Mouse (Mus musculus) hindbrain, embryonic 16.5 days (tissue): ENCODE measurements around the gene Sspo. TPM values are rescaled to one million over a fixed set of nuclear protein-coding genes. Genes with fewer than 3 reads are reported as not detected.
A peak's percentile ranks its signal among the peaks of the same experiment; 100 is the strongest.

Experiments
- ATAC-seq: fragments of 200-750 bp; cut with Nextera tagmentation; 2 replicates; pipeline ENCODE4 v1.8.0; 2017; ENCODE audit warnings: moderate TSS enrichment, moderate library complexity
- H3K27ac ChIP-seq: fragments of 300-500 bp; sonication (generic); 2 replicates; pipeline ENCODE4 v1.5.1; 2014; ENCODE audit warnings: low read depth, mild to moderate bottlenecking, control low read depth, low read length, moderate library complexity
- H3K27me3 ChIP-seq: fragments of 300-500 bp; sonication (generic); replicated peaks from 2 replicates; pipeline ENCODE4 v1.6.1; 2014; ENCODE audit warnings: low read length; ENCODE audit not compliant: control insufficient read depth, insufficient read depth
- H3K36me3 ChIP-seq: fragments of 300-500 bp; sonication (generic); 2 replicates; pipeline ENCODE4 v1.6.1; 2014; ENCODE audit warnings: mild to moderate bottlenecking, low read length, moderate library complexity, mixed read lengths; ENCODE audit not compliant: control insufficient read depth, insufficient read depth
- H3K4me1 ChIP-seq: fragments of 300-500 bp; sonication (generic); 2 replicates; pipeline ENCODE4 v1.6.1; 2014; ENCODE audit warnings: low read depth, low read length; ENCODE audit not compliant: control insufficient read depth, insufficient read depth
- H3K4me2 ChIP-seq: fragments of 300-500 bp; sonication (generic); 2 replicates; pipeline ENCODE4 v1.6.1; 2014; ENCODE audit warnings: mild to moderate bottlenecking, low read length, control low read depth, moderate library complexity
- H3K4me3 ChIP-seq: fragments of 300-500 bp; sonication (generic); 2 replicates; pipeline ENCODE4 v1.5.1; 2014; ENCODE audit warnings: mild to moderate bottlenecking, low read length, control low read depth, moderate library complexity
- H3K9ac ChIP-seq: fragments of 300-500 bp; sonication (generic); 2 replicates; pipeline ENCODE4 v1.6.1; 2014; ENCODE audit warnings: low read depth, mild to moderate bottlenecking, control low read depth, low read length, moderate library complexity
- H3K9me3 ChIP-seq: fragments of 300-500 bp; sonication (generic); 2 replicates; pipeline ENCODE4 v1.6.1; 2014; ENCODE audit warnings: mild to moderate bottlenecking, low read length, moderate library complexity; ENCODE audit not compliant: control insufficient read depth
- WGBS: fragments of 180-500 bp; shearing (Covaris S2); extraction: QIAGEN DNeasy Blood & Tissue Kit; methylation state at CpG from one replicate; pipeline ENCODE4 v1.1.7; 2014; 5-methylcytosine and 5-hydroxymethylcytosine counted together
- polyA plus RNA-seq: library from polyadenylated mRNA; unstranded; fragments of >200 nt; fragmentation: Nextera tagmentation; extraction: Ambion mirVana; gene quantifications from 2 replicates; pipeline ENCODE4 v1.2.1, GENCODE M21; 2015

The Sspo gene
- polyA plus RNA-seq, 1 experiment from 2014 or later = 0.29 TPM

- Histone ChIP-seq H3K4me2 (no peak overlapping the region), H3K27me3 (no peaks in the 10 kb centered on the region), H3K4me3 (no peak overlapping the region), H3K9ac (no peak overlapping the region), H3K27ac (no peak overlapping the region), H3K4me1 (no peaks in the 10 kb centered on the region), H3K9me3 (no peaks in the 10 kb centered on the region), H3K36me3 (peaks cover 56% of the 10 kb centered on the region)
- ATAC-seq = no peak
- WGBS = 82% methylated on average over 1 of the region's 1 CpGs
Observed at GRCm38 (mm10) chr6:48414886-48415285, 33.1 kb upstream of the Sspo start.

DNA sequence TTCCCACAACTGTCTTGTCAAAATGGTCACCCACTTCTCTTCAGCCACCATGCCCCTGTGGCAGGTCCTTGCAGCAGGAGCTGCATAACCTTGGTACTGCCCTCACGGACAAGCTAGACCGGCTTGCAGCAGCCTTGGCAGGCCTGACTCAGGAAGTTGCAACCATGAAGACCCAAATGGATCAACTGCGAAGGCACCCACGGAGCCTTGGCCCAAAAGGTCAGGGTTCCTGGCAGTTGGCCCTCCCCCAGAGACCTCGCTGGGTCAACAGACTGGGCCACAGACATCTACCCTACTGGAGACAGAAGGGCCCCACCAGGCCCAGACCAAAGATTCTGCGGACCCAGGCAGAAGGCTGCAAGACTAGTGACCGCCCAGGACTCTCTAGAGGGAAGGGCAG, 32.4 kb upstream of the Sspo start:
- Histone ChIP-seq H3K4me2 (no peak overlapping the region), H3K27ac (no peak overlapping the region), H3K9me3 (no peaks in the 10 kb centered on the region), H3K36me3 (peaks cover 48% of the 10 kb centered on the region), H3K9ac (no peak overlapping the region), H3K4me1 (no peaks in the 10 kb centered on the region), H3K27me3 (no peaks in the 10 kb centered on the region), H3K4me3 (no peak overlapping the region)
- ATAC-seq = no peak
- 96% methylated on average over 7 of the region's 7 CpGs for WGBS

GRCm38 (mm10) chr6:48416486-48416885, 31.5 kb upstream of the Sspo start:
- no peak overlapping the region for H3K27ac ChIP-seq
- WGBS = 68% methylated on average over 2 of the region's 2 CpGs
- H3K27me3 ChIP-seq = no peaks in the 10 kb centered on the region
- H3K9ac ChIP-seq = no peak overlapping the region
- no peaks in the 10 kb centered on the region for H3K4me1 ChIP-seq
- no peak overlapping the region for H3K4me3 ChIP-seq
- no peaks in the 10 kb centered on the region for H3K9me3 ChIP-seq
- no peak overlapping the region for H3K4me2 ChIP-seq
- H3K36me3 ChIP-seq = peaks cover 45% of the 10 kb centered on the region
- ATAC-seq = no peak

GRCm38 (mm10) chr6:48420647-48421046, 27.4 kb upstream of the Sspo start:
- Histone ChIP-seq H3K4me3 (no peak overlapping the region), H3K36me3 (peaks cover 15% of the 10 kb centered on the region), H3K4me2 (no peak overlapping the region), H3K9ac (no peak overlapping the region), H3K27me3 (no peaks in the 10 kb centered on the region), H3K9me3 (no peaks in the 10 kb centered on the region), H3K4me1 (no peaks in the 10 kb centered on the region), H3K27ac (no peak overlapping the region)
- ATAC-seq = peak; percentile 32; the same call in 1 of the 2 replicates
- WGBS = 13% methylated on average over 2 of the region's 2 CpGs

GRCm38 (mm10) chr6:48423336-48423735, 24.7 kb upstream of the Sspo start:
- Histone ChIP-seq H3K4me3 (no peak overlapping the region), H3K36me3 (no peaks in the 10 kb centered on the region), H3K9me3 (no peaks in the 10 kb centered on the region), H3K4me2 (no peak overlapping the region), H3K9ac (no peak overlapping the region), H3K4me1 (no peaks in the 10 kb centered on the region), H3K27me3 (no peaks in the 10 kb centered on the region), H3K27ac (no peak overlapping the region)
- ATAC-seq = no peak
- WGBS = 78% methylated on average over 3 of the region's 3 CpGs

- ATAC-seq = no peak
- Histone ChIP-seq H3K4me1 (no peaks in the 10 kb centered on the region), H3K36me3 (no peaks in the 10 kb centered on the region), H3K27ac (no peak overlapping the region), H3K4me2 (no peak overlapping the region), H3K27me3 (no peaks in the 10 kb centered on the region), H3K4me3 (no peak overlapping the region), H3K9ac (no peak overlapping the region), H3K9me3 (no peaks in the 10 kb centered on the region)
- WGBS = 65% methylated on average over 5 of the region's 5 CpGs
Observed at GRCm38 (mm10) chr6:48424074-48424473, 24.0 kb upstream of the Sspo start.

DNA sequence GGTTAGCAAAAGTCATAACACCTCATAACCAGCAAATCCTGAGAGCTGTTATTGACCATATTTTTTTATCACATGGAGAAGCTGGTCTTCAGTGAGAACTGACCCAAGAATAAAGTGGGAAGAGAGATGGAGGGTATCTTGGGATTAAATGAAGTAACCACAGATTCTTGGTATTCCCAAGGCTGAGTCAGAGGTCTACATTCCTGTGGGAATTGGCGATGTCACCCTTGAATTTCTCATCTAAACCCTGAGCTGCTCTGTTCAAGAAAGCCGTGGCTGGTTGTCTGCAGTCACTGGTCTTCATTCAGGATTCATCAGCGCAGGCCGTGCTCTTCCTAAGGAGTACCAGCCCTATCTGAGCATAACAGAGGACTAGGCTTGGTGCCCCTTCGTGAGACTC, 21.1 kb upstream of the Sspo start:
- 82% methylated on average over 5 of the region's 5 CpGs for WGBS
- H3K9ac ChIP-seq = no peak overlapping the region

DNA sequence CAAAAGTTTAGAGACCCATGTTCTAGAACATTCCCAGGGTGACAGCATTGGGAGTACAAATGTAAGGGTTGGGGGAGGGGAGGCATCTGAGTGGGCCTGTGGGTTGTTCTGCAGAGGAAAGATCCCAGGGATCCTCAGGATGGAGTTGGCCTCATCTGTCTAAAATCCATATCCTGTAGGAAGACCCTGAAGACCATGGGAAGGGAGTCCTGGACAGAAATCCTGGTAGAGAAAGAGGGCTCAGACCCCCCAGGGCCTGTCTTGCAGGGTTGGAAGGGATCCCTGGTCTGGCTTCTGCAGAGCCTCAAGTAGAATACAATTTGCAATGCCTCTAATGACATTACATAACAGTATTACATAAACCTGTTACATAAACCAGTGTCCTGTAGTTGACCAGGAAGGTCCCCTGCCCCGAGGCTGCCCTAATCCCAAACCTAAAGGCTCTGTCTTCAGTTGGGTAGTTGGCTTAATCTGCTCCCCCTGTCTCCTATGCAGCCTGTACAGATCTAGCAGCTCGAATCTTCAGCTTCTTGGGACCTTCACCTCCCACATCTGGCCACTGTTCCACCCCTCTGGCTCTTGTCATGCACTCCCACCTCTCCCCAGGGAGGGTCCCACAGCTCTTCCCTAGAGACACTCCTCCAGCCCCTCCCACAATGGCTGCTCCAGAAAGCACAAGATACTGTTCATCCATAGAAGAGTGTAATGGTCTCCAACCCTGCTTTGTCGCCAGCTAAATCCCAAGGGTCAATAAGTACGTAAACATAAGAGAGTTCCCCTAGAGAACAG, 19.1 kb upstream of the Sspo start:
- Histone ChIP-seq H3K9ac (no peak overlapping the region), H3K4me3 (no peak overlapping the region), H3K36me3 (no peaks in the 10 kb centered on the region), H3K27ac (no peak overlapping the region), H3K4me2 (no peak overlapping the region), H3K4me1 (no peaks in the 10 kb centered on the region), H3K9me3 (no peaks in the 10 kb centered on the region), H3K27me3 (no peaks in the 10 kb centered on the region)
- 63% methylated on average over 4 of the region's 4 CpGs for WGBS
- no peak for ATAC-seq

More for the DNA sequence above, 21.1 kb upstream of the Sspo start:
- Histone ChIP-seq H3K4me3 (no peak overlapping the region), H3K4me2 (no peak overlapping the region), H3K27ac (no peak overlapping the region), H3K27me3 (no peaks in the 10 kb centered on the region), H3K9me3 (no peaks in the 10 kb centered on the region), H3K4me1 (no peaks in the 10 kb centered on the region), H3K36me3 (no peaks in the 10 kb centered on the region)
- no peak for ATAC-seq

GRCm38 (mm10) chr6:48430748-48431147, 17.3 kb upstream of the Sspo start:
- Histone ChIP-seq H3K9me3 (no peaks in the 10 kb centered on the region), H3K4me3 (no peak overlapping the region), H3K4me1 (no peaks in the 10 kb centered on the region), H3K27me3 (no peaks in the 10 kb centered on the region), H3K36me3 (no peaks in the 10 kb centered on the region), H3K4me2 (no peak overlapping the region), H3K27ac (no peak overlapping the region), H3K9ac (no peak overlapping the region)
- ATAC-seq = no peak
- 70% methylated on average over 5 of the region's 5 CpGs for WGBS
